Mouse (Mus musculus) MN1 (cell line): ENCODE data around the gene Spag17.
A peak's percentile ranks its signal among the peaks of the same experiment; 100 is the strongest.

ENCODE experiments used
- DNase-seq: peaks from one replicate; pipeline ENCODE4 v3.0.0-alpha.2; 2016; ENCODE audit warnings: low spot score

Spag17 gene

GRCm38 (mm10) chr3:99965863-99966262 lies 80.7 kb downstream of the Spag17 start:
- DNase-seq, result no peak

GRCm38 (mm10) chr3:99966285-99966684 lies 81.1 kb downstream of the Spag17 start:
- no peak for DNase-seq

DNA sequence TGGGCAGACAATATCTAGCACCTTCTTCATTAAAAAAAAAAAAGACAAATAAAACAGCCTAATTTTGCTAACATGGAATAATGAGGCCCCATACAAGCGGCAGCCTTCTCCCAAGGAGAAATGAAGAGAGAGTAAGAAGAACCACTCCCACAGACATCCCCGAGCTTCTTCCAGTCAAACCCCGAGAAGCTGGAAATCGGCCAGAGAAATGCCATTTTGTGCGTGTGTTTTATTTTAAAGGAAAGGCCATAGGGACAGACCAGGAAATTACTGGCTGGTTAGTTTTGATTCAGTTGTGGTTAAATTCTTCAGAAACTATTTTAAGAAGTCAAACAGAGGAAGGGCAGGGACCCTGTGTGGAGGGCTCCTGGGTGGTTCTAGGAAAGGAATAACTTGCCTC lies 85.6 kb downstream of the Spag17 start:
- no peak for DNase-seq

GRCm38 (mm10) chr3:99981046-99981445 lies 95.8 kb downstream of the Spag17 start:
- no peak for DNase-seq

- no peak for DNase-seq
Measured at GRCm38 (mm10) chr3:100004676-100005075, 119.5 kb downstream of the Spag17 start.

GRCm38 (mm10) chr3:100009807-100010206 lies 124.6 kb downstream of the Spag17 start:
- no peak for DNase-seq

GRCm38 (mm10) chr3:100014110-100014509 lies 128.9 kb downstream of the Spag17 start:
- no peak for DNase-seq

DNA sequence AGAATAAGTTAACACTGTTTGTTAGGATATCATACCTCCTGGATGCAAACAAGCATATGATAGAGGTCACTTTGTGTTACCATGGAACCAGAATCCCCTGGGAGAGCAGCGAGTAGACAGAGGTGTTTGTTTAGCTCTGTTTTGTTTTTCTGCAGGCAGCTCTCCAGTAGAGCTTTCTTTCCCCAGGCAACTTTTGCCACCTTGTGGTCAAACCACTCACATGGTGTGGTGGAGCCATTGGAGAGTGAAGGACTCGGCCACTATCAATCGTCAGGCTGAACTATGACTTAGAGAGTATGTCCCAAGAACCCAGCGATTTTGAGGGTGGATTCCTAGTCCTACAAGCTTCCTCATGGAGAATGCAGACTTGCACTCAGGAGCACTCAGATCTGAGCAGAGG lies 146.1 kb downstream of the Spag17 start:
- DNase-seq, result no peak

DNA sequence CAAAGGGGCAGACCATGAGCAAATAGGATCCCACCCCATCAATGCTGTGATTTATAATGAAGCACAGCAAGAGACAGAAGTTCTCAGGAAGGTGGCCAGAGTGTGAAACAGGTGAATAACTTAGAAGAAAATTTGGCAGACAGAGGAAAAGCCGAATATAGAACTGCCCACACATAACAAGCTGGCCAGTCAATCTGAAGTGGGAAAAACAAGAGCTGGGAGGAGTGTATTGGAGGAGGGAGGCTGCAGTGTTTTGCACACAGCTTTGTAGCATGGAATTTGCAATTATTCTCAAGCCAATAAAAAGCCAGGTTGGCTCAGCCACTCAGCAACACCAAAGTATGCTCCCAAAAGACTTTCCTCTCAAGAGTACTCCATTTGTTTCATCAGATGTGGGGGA lies 147.8 kb downstream of the Spag17 start:
- DNase-seq, result no peak

GRCm38 (mm10) chr3:100034366-100034956 lies 149.3 kb downstream of the Spag17 start:
- DNase-seq, result no peak

DNA sequence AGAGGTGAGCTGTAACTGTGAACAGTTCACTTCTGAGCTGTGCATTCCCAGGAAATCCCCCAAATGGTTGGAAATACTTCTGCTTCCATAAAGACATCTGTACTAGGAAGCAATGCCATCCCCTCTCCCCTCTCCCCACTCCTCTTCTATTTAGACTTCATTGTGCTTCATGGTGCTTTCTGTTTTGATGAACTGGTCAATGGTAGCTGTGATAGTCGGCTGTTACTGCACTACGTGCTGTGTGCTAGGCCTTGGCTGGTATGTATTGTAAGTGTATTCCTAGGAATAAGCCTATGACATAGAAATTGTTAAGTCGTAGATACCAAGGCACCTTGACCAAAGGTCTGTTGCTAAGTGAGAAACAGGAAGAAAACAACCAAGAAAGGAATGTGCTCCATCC lies 149.9 kb downstream of the Spag17 start:
- DNase-seq, result no peak

DNA sequence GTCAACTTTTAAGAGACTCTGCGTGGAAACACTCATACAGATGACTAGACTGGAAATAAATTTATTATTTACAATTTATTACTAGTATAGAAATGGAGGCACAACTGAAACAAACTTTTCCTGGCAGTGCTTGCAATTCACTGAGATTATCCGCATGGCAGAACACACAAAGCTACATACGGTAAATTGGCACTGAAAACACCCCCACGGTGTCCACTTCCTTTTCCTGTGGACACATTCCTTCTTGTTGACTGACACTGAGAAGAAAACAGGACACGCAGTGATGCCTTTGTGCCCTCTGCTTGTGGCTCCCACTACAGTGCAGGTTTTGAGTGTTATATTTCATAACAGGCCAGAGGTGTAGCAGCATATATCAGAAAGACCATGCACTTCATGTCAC lies 151.6 kb downstream of the Spag17 start:
- no peak for DNase-seq

DNA sequence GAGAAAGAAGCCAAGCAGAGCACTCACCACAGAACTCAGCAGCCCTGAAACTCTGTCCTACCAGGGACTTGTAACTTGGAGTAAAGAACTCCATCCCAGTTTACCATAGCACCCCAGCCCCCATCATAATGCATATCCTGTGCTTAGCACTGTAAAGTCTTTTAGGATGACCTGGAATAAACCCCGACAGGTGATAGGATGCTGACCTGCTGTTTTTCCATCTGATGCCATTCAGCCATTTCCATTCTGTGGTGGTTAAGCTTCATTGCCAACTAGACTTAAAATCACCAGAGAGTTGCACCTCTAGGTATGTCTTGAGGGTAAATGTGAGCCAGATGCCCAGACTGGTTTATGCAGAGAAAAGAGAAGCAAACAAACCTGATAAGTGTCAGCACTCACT lies 189.2 kb downstream of the Spag17 start:
- no peak for DNase-seq

GRCm38 (mm10) chr3:100102386-100103092 lies 217.3 kb downstream of the Spag17 start:
- no peak for DNase-seq

- no peak for DNase-seq
Measured at GRCm38 (mm10) chr3:100106736-100107135, 221.5 kb downstream of the Spag17 start.

DNA sequence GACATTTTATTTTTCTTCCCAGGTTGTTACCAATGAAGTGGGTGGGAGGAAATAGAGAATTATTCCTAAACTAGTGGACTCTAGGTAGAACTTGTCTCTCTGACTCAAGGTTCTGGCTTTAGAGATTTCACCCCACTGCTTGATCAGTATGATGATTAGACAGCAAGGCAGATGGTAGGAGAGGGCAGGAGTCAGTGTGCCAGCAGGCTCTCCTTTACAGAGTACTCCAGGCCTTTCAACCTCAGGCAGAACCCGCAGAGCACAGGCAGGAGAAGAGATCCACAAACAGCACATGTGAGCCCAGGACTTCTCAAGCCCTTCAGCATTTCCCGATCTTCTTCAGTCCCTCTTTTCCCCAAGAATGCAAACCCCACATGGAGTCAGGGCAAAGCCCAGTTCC lies 233.5 kb downstream of the Spag17 start:
- no peak for DNase-seq

DNA sequence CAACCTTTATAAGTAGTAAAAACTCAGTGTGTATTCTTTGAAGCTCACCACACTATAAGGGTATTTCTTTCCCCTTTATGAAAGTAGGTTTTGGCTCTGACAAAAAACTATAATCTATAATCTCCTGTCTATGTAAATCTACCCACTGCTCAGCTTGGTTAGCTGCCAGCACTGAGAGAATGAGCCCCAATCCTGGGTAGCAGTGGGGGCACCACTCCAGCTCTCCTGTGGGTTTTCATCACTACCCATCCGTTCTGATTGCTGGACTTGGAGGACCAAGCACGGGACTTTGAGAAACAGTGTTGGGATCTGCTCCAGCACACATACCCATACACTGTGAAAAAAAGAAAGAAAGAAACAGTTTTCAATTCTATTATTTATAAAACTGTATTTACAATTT lies 236.8 kb downstream of the Spag17 start:
- DNase-seq, result no peak

DNA sequence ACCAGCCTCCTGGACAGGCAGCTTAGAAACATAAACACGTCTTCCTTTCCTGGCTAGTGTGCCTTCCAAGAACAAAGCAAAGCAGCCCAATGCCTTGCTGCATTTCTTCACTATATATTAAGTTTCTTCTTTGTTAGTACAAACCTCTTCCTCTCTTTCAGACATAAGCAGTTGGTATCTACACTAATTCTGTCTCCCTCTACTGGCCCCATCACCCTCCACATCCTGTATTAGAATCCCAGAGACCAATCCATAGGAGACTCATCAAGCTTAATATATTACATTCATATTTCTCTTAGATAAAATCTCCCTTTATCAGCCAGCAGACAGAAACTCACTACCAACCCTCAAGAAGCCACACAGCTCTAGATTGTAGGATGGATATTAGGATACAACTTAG lies 237.2 kb downstream of the Spag17 start:
- no peak for DNase-seq

- DNase-seq, result no peak
Measured at GRCm38 (mm10) chr3:100160682-100161445, 275.7 kb downstream of the Spag17 start.

DNA sequence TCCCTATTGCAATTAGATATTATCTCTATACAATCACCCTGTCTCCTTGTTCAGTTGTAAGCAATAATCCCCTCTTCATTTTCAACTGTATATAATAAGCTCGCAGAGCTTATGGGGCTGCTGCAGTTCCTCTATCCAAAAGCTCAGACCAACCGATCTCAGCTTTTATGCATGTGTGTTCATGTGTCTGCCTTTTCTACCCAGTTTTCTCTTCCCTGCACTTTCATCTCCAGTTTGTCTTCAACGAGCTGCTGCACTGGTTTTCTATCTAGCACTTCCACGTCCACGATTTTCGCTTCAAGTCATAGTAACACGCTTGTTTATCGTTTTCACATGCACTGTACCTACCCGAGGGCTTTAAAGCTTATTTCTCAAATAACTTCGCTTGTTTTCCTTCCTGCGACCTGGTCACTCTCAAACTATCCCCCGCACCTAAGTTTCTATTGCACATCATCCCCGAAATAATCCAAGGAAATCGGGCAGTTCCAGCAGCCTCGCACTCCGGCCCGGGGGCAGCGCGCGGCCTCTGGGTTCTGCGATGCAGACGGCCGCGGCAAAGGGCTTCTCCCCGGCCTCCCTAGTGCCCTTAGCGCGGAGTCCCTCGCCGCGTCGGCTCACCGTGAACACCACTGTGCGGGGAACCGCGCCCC lies 276.6 kb downstream of the Spag17 start:
- DNase-seq, result peak; percentile 11

DNA sequence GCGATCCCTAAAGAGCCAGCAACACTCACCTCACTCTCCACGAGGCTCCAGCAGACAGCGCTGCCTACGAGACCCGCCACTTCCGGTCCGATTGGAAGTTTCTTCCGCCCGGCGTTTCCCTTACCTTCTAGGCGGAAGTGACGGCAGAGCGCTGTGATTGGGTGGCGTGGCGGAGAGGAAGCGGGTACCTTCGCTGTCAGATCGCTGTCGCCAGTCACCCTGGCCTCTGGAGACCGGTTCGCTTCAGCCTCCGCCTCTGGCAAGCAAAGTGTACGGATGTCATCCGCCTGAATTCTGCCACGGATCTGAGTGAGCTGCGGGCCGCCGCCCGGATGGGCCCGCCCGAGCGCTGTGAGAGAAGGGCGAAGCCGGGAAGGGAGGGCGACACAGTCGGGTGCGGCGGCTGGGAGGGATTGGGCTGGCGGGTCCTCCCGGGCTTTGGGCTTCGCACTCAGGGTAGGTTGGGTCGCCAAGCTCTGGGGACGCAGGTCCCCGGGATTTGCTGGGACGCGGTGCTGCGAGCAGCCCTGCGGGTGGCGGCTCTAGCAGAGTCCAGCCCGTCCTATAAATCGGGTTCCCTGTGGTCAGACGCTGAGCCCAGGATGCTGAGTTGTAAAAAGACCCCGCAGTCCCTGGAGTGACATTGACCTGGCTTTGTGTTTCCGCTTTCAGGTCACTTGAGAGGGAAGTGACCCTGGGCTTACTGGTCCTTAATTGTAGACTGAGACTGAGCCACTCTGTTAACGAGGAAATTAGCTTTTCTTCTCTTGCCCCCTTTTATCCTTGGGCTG lies 277.3 kb downstream of the Spag17 start, which contains the start of the genes Gdap2 and Wdr3:
Gdap2 (plus strand) TSS at position 67 of the 791 bp plus-strand sequence.
Wdr3 (minus strand) TSS at position 93 of the 791 bp plus-strand sequence.
- peak; percentile 97 for DNase-seq

DNA sequence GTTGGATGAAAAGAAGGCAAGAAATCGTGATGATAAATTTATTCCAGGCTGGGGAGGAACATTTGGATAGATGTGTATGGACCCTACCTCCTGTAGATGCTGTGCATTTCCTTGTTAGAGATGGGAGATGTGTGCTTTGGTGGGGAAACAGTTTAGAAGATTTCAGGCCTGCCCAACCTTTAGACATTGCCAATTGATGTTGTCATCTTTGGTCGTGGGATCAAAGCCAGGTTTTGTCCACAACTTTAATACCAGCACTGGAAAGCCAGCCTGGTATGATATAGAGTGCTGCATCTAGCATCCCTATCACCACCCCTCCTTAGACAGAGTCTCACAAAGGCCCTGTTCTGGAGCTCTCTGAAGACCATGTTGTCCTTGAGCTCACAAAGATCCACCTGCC lies 278.4 kb downstream of the Spag17 start:
- DNase-seq, result peak; percentile 7
